Mouse (Mus musculus) myocyte (in vitro differentiated cells): ENCODE measurements around the gene 9830107B12Rik. TPM values are rescaled to one million over a fixed set of nuclear protein-coding genes. Genes with fewer than 3 reads are reported as not detected.

Source experiments
- H3K27me3 ChIP-seq: one replicate; pipeline ENCODE4 v1.6.1; 2011; ENCODE audit not compliant: control insufficient read depth, insufficient read depth, insufficient read length
- H3K36me3 ChIP-seq: one replicate; pipeline ENCODE4 v1.6.1; 2011; ENCODE audit not compliant: control insufficient read depth, insufficient read depth
- H3K4me2 ChIP-seq: one replicate; pipeline ENCODE4 v1.6.1; 2011; ENCODE audit warnings: low read depth, control low read depth
- H3K4me3 ChIP-seq: one replicate; pipeline ENCODE4 v1.5.1; 2011; ENCODE audit warnings: mild to moderate bottlenecking, control low read depth, moderate library complexity
- H3K79me2 ChIP-seq: one replicate; pipeline ENCODE4 v1.6.1; 2011; ENCODE audit not compliant: control insufficient read depth, insufficient read depth
- H3ac ChIP-seq: one replicate; pipeline ENCODE4 v1.6.1; 2011; ENCODE audit not compliant: control insufficient read depth, insufficient read length
- CEBPB ChIP-seq: IDR thresholded peaks from 2 replicates; pipeline ENCODE4 v1.6.1; 2011; ENCODE audit warnings: mild to moderate bottlenecking, moderate library complexity; ENCODE audit not compliant: poor library complexity, insufficient read depth, severe bottlenecking
- E2F4 ChIP-seq: IDR thresholded peaks from one replicate; pipeline ENCODE4 v1.6.1; 2011; ENCODE audit warnings: mild to moderate bottlenecking, control low read depth, moderate library complexity; ENCODE audit not compliant: insufficient read depth
- MAX ChIP-seq: IDR thresholded peaks from one replicate; pipeline ENCODE4 v1.6.1; 2011; ENCODE audit warnings: low read depth, mild to moderate bottlenecking, control low read depth
- MYOD1 ChIP-seq, 3 experiments: IDR thresholded peaks; one replicate each; pipeline ENCODE4 v1.6.1; 2011; ENCODE audit warnings: control low read depth in 2 of 3, low read depth in 2 of 3, mild to moderate bottlenecking in 2 of 3, moderate library complexity in 1 of 3; ENCODE audit not compliant: insufficient read length in 2 of 3, control insufficient read depth in 1 of 3
- MYOG ChIP-seq, 3 experiments: IDR thresholded peaks; one replicate each; pipeline ENCODE4 v1.6.1; 2011; ENCODE audit warnings: control low read depth in 2 of 3, low read depth in 2 of 3, mild to moderate bottlenecking in 2 of 3; ENCODE audit not compliant: insufficient read length in 2 of 3, control insufficient read depth in 1 of 3, insufficient read depth in 1 of 3
- POLR2A ChIP-seq: IDR thresholded peaks from one replicate; pipeline ENCODE4 v1.6.1; 2011; ENCODE audit warnings: low read depth, mild to moderate bottlenecking, control low read depth, moderate library complexity; ENCODE audit not compliant: insufficient read length
- POLR2AphosphoS2 ChIP-seq: IDR thresholded peaks from one replicate; pipeline ENCODE4 v1.6.1; 2011; ENCODE audit warnings: low read depth, control low read depth; ENCODE audit not compliant: insufficient read length
- REST ChIP-seq: IDR thresholded peaks from one replicate; pipeline ENCODE4 v1.6.1; 2011; ENCODE audit warnings: mild to moderate bottlenecking, control low read depth, moderate library complexity; ENCODE audit not compliant: insufficient read depth, insufficient read length
- SRF ChIP-seq: IDR thresholded peaks from one replicate; pipeline ENCODE4 v1.6.1; 2011; ENCODE audit warnings: low read depth; ENCODE audit not compliant: control insufficient read depth, insufficient read length
- TCF12 ChIP-seq: IDR thresholded peaks from one replicate; pipeline ENCODE4 v1.6.1; 2011; ENCODE audit warnings: mild to moderate bottlenecking, control low read depth; ENCODE audit not compliant: poor library complexity, insufficient read depth, severe bottlenecking
- TCF3 ChIP-seq: IDR thresholded peaks from one replicate; pipeline ENCODE4 v1.6.1; 2011; ENCODE audit warnings: low read depth, control low read depth; ENCODE audit not compliant: insufficient read length
- USF1 ChIP-seq: IDR thresholded peaks from one replicate; pipeline ENCODE4 v1.6.1; 2011; ENCODE audit warnings: low read depth, mild to moderate bottlenecking, control low read depth, moderate library complexity
- polyA plus RNA-seq: library from polyadenylated mRNA; unstranded; fragments of >200 nt; fragmentation: generic; extraction: Trizol; gene quantifications from one replicate; pipeline ENCODE4 v1.2.1, GENCODE M21; 2012; ENCODE audit warnings: missing spikeins

9830107B12Rik gene
- polyA plus RNA-seq, 1 experiment = not detected

GRCm38 (mm10) chr17:48107862-48108261 is 38.2 kb downstream of the 9830107B12Rik start:
- no peak overlapping the region for H3K4me2 ChIP-seq
- no peaks in the 10 kb centered on the region for H3K79me2 ChIP-seq
- no peaks in the 10 kb centered on the region for H3K36me3 ChIP-seq
- H3K4me3 ChIP-seq = no peak overlapping the region
- TF ChIP-seq TCF12 (no peak), MAX (no peak), MYOG (IDR thresholded peaks at IDR 0.05; ENCODE audit: control insufficient read depth in 1 of 3, insufficient read depth in 1 of 3, insufficient read length in 2 of 3, low read depth in 2 of 3) (no peak), E2F4 (no peak), POLR2AphosphoS2 (no peak), TCF3 (no peak), REST (no peak), USF1 (no peak), POLR2A (no peak), CEBPB (no peak), MYOD1 (IDR thresholded peaks at IDR 0.05; ENCODE audit: control insufficient read depth in 1 of 3, insufficient read length in 2 of 3, low read depth in 2 of 3) (no peak), SRF (no peak)
- peaks cover 13% of the 10 kb centered on the region for H3K27me3 ChIP-seq
- H3ac ChIP-seq = no peak overlapping the region

- Histone ChIP-seq H3K4me3 (no peak overlapping the region), H3K79me2 (no peaks in the 10 kb centered on the region), H3K4me2 (no peak overlapping the region), H3ac (no peak overlapping the region), H3K27me3 (peaks cover 18% of the 10 kb centered on the region), H3K36me3 (no peaks in the 10 kb centered on the region)
- TF ChIP-seq E2F4 = no peak
- no peak for TF ChIP-seq TCF3
- TF ChIP-seq USF1 = no peak
- no peak for TF ChIP-seq POLR2AphosphoS2
- no peak for TF ChIP-seq MYOD1 (IDR thresholded peaks at IDR 0.05; ENCODE audit: control insufficient read depth in 1 of 3, insufficient read length in 2 of 3, low read depth in 2 of 3)
Observed at GRCm38 (mm10) chr17:48107333-48107732, 38.7 kb downstream of the 9830107B12Rik start.

- Histone ChIP-seq H3K4me2 (peak overlapping the region; percentile 34), H3K4me3 (no peak overlapping the region), H3ac (no peak overlapping the region), H3K79me2 (no peaks in the 10 kb centered on the region), H3K36me3 (no peaks in the 10 kb centered on the region), H3K27me3 (peaks cover 58% of the 10 kb centered on the region)
- TF ChIP-seq MYOG (IDR thresholded peaks at IDR 0.05; ENCODE audit: control insufficient read depth in 1 of 3, insufficient read depth in 1 of 3, insufficient read length in 2 of 3, low read depth in 2 of 3) = peak in 2 of 3 experiments; percentile 2 to 29
- no peak for TF ChIP-seq SRF
- TF ChIP-seq E2F4 = peak; percentile 65
- no peak for TF ChIP-seq POLR2AphosphoS2
- peak in 2 of 3 experiments; percentile 33 to 51 for TF ChIP-seq MYOD1 (IDR thresholded peaks at IDR 0.05; ENCODE audit: control insufficient read depth in 1 of 3, insufficient read length in 2 of 3, low read depth in 2 of 3)
- no peak for TF ChIP-seq CEBPB
Observed at GRCm38 (mm10) chr17:48100441-48101417, 45.3 kb downstream of the 9830107B12Rik start.

- peaks cover 68% of the 10 kb centered on the region for H3K27me3 ChIP-seq
- H3K79me2 ChIP-seq = no peaks in the 10 kb centered on the region
- no peaks in the 10 kb centered on the region for H3K36me3 ChIP-seq
- no peak overlapping the region for H3K4me3 ChIP-seq
- TF ChIP-seq SRF = no peak
- no peak for TF ChIP-seq POLR2A
- TF ChIP-seq MYOD1 (IDR thresholded peaks at IDR 0.05; ENCODE audit: control insufficient read depth in 1 of 3, insufficient read length in 2 of 3, low read depth in 2 of 3) = no peak
- no peak for TF ChIP-seq POLR2AphosphoS2
- no peak for TF ChIP-seq TCF3
- TF ChIP-seq MYOG (IDR thresholded peaks at IDR 0.05; ENCODE audit: control insufficient read depth in 1 of 3, insufficient read depth in 1 of 3, insufficient read length in 2 of 3, low read depth in 2 of 3) = no peak
- no peak for TF ChIP-seq REST
- H3ac ChIP-seq = no peak overlapping the region
- H3K4me2 ChIP-seq = peak overlapping the region; percentile 30
Observed at GRCm38 (mm10) chr17:48099312-48099711, 46.8 kb downstream of the 9830107B12Rik start.

GRCm38 (mm10) chr17:48098528-48098890 is 47.6 kb downstream of the 9830107B12Rik start:
- peaks cover 68% of the 10 kb centered on the region for H3K27me3 ChIP-seq
- no peak overlapping the region for H3ac ChIP-seq
- H3K4me2 ChIP-seq = peak overlapping the region; percentile 30
- no peak overlapping the region for H3K4me3 ChIP-seq
- no peaks in the 10 kb centered on the region for H3K79me2 ChIP-seq
- TF ChIP-seq SRF (no peak), POLR2A (no peak), CEBPB (no peak), TCF3 (no peak), E2F4 (no peak), MYOD1 (IDR thresholded peaks at IDR 0.05; ENCODE audit: control insufficient read depth in 1 of 3, insufficient read length in 2 of 3, low read depth in 2 of 3) (no peak), MAX (no peak), MYOG (IDR thresholded peaks at IDR 0.05; ENCODE audit: control insufficient read depth in 1 of 3, insufficient read depth in 1 of 3, insufficient read length in 2 of 3, low read depth in 2 of 3) (no peak)
- no peaks in the 10 kb centered on the region for H3K36me3 ChIP-seq
